ENCODE assay signal across 31 mouse cellular contexts in the genomic region with DNA sequence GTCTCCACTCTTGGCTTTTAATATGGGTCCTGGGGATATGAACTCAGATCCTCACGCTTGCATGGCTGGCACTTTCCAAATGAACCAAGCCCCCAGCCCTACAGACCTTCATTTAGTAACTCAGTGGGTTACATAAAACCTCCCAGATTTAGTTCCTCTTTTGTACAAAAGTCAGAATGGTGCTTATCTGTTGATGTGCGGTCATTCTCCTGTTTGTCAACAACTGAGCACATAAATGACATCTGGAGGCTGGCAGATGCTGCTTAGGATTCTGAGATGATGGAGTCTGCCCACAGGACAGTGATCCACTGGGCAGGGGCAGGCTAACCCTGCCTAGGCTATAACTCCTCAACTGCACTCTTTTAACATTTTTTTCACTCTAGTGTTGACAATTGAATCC. TPM values are rescaled to one million over a fixed set of nuclear protein-coding genes. Genes with fewer than 3 reads are reported as not detected.
"Had no signal": no experiment of that assay in that cellular context is flagged by ENCODE, and none has a peak within 500 bp of the region (broad histone marks: within the 10 kb centered on the region; RNA-seq: fewer than 3 reads in every experiment).

No protein-coding gene starts in this region.

- H3K9ac ChIP-seq: kidney, embryonic 15.5 days; limb, embryonic 13.5 days; liver, embryonic 12.5 days; liver, embryonic 15.5 days; lung, embryonic 15.5 days had no signal

- H3K36me3 ChIP-seq: kidney, embryonic 15.5 days; limb, embryonic 10.5 days; limb, embryonic 13.5 days; liver, embryonic 12.5 days; liver, embryonic 15.5 days; lung, embryonic 15.5 days had no signal

- DNase-seq: kidney, adult 8-10 months; kidney, postnatal 14 days; kidney, postnatal 4 days; liver; lung, adult 18-20 months; lung, postnatal 14 days; lung, postnatal 4 days; midbrain, embryonic 14.5 days; right cerebral cortex, adult 18-20 months; right cerebral cortex, postnatal 14 days; right cerebral cortex, postnatal 4 days; thymus, adult 2 months; thymus, postnatal 14 days; thymus, postnatal 4 days had no signal

- H3K27ac ChIP-seq: kidney, embryonic 15.5 days; limb, embryonic 10.5 days; limb, embryonic 13.5 days; liver, embryonic 12.5 days; liver, embryonic 15.5 days; lung, embryonic 15.5 days; stomach, postnatal 0 days had no signal

- H3K4me3 ChIP-seq: kidney, embryonic 15.5 days; limb, embryonic 10.5 days; limb, embryonic 13.5 days; liver, embryonic 12.5 days; liver, embryonic 15.5 days; lung, embryonic 15.5 days; megakaryocyte, embryonic 14.5 days had no signal

- ATAC-seq: liver, embryonic 12.5 days had no signal

- H3K9me3 ChIP-seq: kidney, embryonic 15.5 days; limb, embryonic 10.5 days; limb, embryonic 13.5 days; liver, embryonic 12.5 days; liver, embryonic 15.5 days; lung, embryonic 15.5 days had no signal

- H3K27me3 ChIP-seq: kidney, embryonic 15.5 days; limb, embryonic 13.5 days; liver, embryonic 12.5 days; liver, embryonic 15.5 days; lung, embryonic 15.5 days; megakaryocyte, embryonic 14.5 days had no signal

- H3K4me1 ChIP-seq: kidney, embryonic 15.5 days; limb, embryonic 10.5 days; limb, embryonic 13.5 days; liver, embryonic 12.5 days; liver, embryonic 15.5 days; lung, embryonic 15.5 days had no signal

RNA-seq across cellular contexts. Expression of a gene that starts 1.0 kb away (rescaled TPM):
- total RNA-seq: layer of hippocampus, adult 18-20 months; layer of hippocampus, postnatal 14 days; left cerebral cortex, adult 8-10 months; left cerebral cortex, postnatal 14 days; midbrain, postnatal 0 days had no signal
- polyA plus RNA-seq: kidney, embryonic 15.5 days; limb, embryonic 10.5 days; limb, embryonic 13.5 days; liver, embryonic 12.5 days; liver, embryonic 15.5 days; lung, embryonic 15.5 days; midbrain, embryonic 11.5 days; midbrain, embryonic 14.5 days; midbrain, postnatal 0 days; neural tube, embryonic 11.5 days; neural tube, embryonic 14.5 days; stomach, embryonic 14.5 days; stomach, postnatal 0 days; thymus, adult 2 months had no signal

RNA-seq across cellular contexts. Expression of a gene that starts 54.7 kb away (rescaled TPM):
- total RNA-seq: layer of hippocampus, adult 18-20 months had no signal
- polyA plus RNA-seq: neural tube, embryonic 11.5 days; thymus, adult 2 months had no signal
